8 mouse cellular contexts compared by ENCODE assay signal in genomic region chr11:106272644-106273310, GRCm38 (mm10). TPM values are rescaled to one million over a fixed set of nuclear protein-coding genes. Genes with fewer than 3 reads are reported as not detected.
DNase-seq lines count a peak whose midpoint lies in the region; ATAC-seq lines count a peak whose summit lies in the region.

Gene Smarcd2, minus strand, starts transcription at chr11:106272972.

- peak; percentile 92 for DNase-seq in MEL-GATA-1-ER (ENCODE audit: extremely low read depth, low read depth)
- peak; percentile 98 for DNase-seq in cerebellum, adult 8-10 months
- DNase-seq in forelimb bud, embryonic 11.5 days (ENCODE audit: low read depth, low spot score): peak; percentile 98
- DNase-seq in layer of hippocampus, adult 9-10 months (ENCODE audit: low spot score): peak; percentile 97
- peak; percentile 95 for DNase-seq in ovary, postnatal 10 days (ENCODE audit: low spot score)
- peak; percentile 97 to 99 for DNase-seq in thymus, postnatal 10 days (ENCODE audit: low spot score in 2 of 2)

- H3K36me3 ChIP-seq in lung, embryonic 16.5 days (ENCODE audit: control insufficient read depth, insufficient read depth, low read length): no peaks in the 10 kb centered on the region; the same call in 1 of the 2 replicates

- H3K9ac ChIP-seq in lung, embryonic 16.5 days (ENCODE audit: low read length): peak within 1 kb of the TSS; percentile 100

- H3K4me1 ChIP-seq in lung, embryonic 16.5 days (replicated peaks; ENCODE audit: control insufficient read depth, insufficient read depth, low read length): peaks cover 51% of the 10 kb centered on the region

- no peaks in the 10 kb centered on the region for H3K9me3 ChIP-seq in lung, embryonic 16.5 days (ENCODE audit: control insufficient read depth, low read length)

- peak within 1 kb of the TSS; percentile 92 for H3K4me3 ChIP-seq in lung, embryonic 16.5 days (ENCODE audit: low read length)

- peak; percentile 82 to 84 for ATAC-seq in hematopoietic stem cell, adult 5-6 weeks (replicated peaks in 1 of 2; ENCODE audit: insufficient read depth in 1 of 2, low FRiP score in 2 of 2, low TSS enrichment in 1 of 2, low read depth in 1 of 2, poor library complexity in 2 of 2, severe bottlenecking in 2 of 2)
- ATAC-seq in lung, embryonic 16.5 days (ENCODE audit: low read depth): peak; percentile 92

- WGBS in lung, embryonic 16.5 days: under 1% methylated on average over 69 of the region's 72 CpGs

- no peaks in the 10 kb centered on the region for H3K27me3 ChIP-seq in lung, embryonic 16.5 days (ENCODE audit: control insufficient read depth, insufficient read depth, low read depth, low read length)

- peak within 1 kb of the TSS; percentile 84 for H3K4me2 ChIP-seq in lung, embryonic 16.5 days (ENCODE audit: low read depth, low read length)

- H3K27ac ChIP-seq in lung, embryonic 16.5 days (ENCODE audit: low read length): peak within 1 kb of the TSS; percentile 99

RNA-seq across cellular contexts. Expression of gene Smarcd2, which starts in this region (rescaled TPM):
- 200 and 274 TPM in 2 replicates for total RNA-seq in hematopoietic stem cell, adult 5-6 weeks (2017)
- polyA plus RNA-seq in lung, embryonic 16.5 days (2015; fragmentation: Nextera tagmentation; extraction: Ambion mirVana): 69.3 and 71.4 TPM in 2 replicates

Comparison
In these comparisons a context has a peak if more than half of its experiments do, and no peak if none do; other contexts are left out.
1. Peak in every context shown above with its lines: DNase-seq, ATAC-seq, H3K4me3 ChIP-seq and H3K27ac ChIP-seq.